Mouse (Mus musculus): Measurements from ENCODE around the gene Chkb.

- no peak for TF ChIP-seq POLR2A (IDR thresholded peaks at IDR 0.05; ENCODE audit: borderline replicate concordance, low read depth, low read length)
- no peak for TF ChIP-seq CTCF (IDR thresholded peaks at IDR 0.05; ENCODE audit: low read depth, low read length)
Observed at GRCm38 (mm10) chr15:89425711-89426121, 4.0 kb downstream of the Chkb start, which contains the start of gene Cpt1b.
